Mouse (Mus musculus): ENCODE measurements around the gene Tnk1. TPM values are rescaled to one million over a fixed set of nuclear protein-coding genes. Genes with fewer than 3 reads are reported as not detected.
A peak's percentile ranks its signal among the peaks of the same experiment; 100 is the strongest.

The Tnk1 gene
- polyA plus RNA-seq, 1 experiment from 2014 or later, result 11.7 TPM

DNA sequence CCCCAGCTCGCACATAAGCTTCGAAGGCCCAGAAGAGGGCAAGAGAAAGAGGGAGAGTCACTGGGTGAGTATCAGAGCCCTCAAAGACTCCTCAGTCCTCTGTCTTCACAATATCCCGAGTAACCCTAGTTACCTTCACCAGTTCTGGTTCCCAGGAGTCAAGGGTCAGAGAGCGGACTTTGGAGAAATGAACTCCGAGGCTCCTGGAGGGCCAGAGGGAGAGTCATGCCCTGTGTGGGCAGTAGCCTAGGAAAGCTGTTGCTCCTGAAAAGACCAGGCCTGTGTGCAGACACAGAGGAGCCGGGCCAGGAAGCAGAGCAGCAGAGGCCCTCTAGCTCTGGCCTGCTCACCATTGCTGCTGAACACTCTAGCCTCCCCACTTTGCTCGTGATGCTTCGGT lies 26.1 kb upstream of the Tnk1 start:
- Histone ChIP-seq H3K36me3 (ENCODE audit: control insufficient read depth, insufficient read depth) (no peaks in the 10 kb centered on the region), H3K27me3 (replicated peaks; ENCODE audit: control insufficient read depth, insufficient read depth, low read length) (no peaks in the 10 kb centered on the region), H3K4me3 (ENCODE audit: low read depth, low read length) (no peak overlapping the region), H3K4me2 (replicated peaks; ENCODE audit: low read depth) (no peak overlapping the region), H3K9me3 (ENCODE audit: control insufficient read depth) (no peaks in the 10 kb centered on the region), H3K9ac (ENCODE audit: low read depth, low read length) (no peak overlapping the region), H3K27ac (ENCODE audit: low read depth, low read length) (no peak overlapping the region), H3K4me1 (replicated peaks; ENCODE audit: control insufficient read depth, insufficient read depth, low read length) (peaks cover 5% of the 10 kb centered on the region; the same call in 1 of the 2 replicates)
- no peak for ATAC-seq
- no peak for TF ChIP-seq CTCF (IDR thresholded peaks at IDR 0.05; ENCODE audit: low read depth)
- 76% methylated on average over 8 of the region's 8 CpGs for WGBS

DNA sequence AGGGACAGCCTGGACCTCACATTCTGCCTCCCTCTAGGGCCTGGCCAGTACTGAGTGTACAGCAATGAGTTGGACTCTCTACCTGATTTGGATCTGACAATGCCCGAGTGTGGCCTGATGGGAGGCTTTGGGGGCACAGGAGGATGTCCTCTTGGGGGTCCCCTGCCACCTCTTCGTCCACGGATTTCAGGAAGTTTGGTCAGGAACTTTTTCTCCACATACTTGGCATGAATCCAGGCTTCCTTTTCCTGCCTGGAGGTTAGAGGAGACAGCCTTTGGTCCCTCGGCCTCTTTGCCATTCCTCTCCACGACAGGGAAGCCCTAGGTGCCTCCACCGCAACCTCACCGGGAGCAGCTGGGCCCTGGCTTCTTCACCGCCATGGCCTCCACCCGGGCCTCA lies 25.7 kb upstream of the Tnk1 start:
- 56% methylated on average over 9 of the region's 9 CpGs for WGBS
- no peaks in the 10 kb centered on the region for H3K27me3 ChIP-seq (replicated peaks; ENCODE audit: control insufficient read depth, insufficient read depth, low read length)
- peaks cover 5% of the 10 kb centered on the region; the same call in 1 of the 2 replicates for H3K4me1 ChIP-seq (replicated peaks; ENCODE audit: control insufficient read depth, insufficient read depth, low read length)
- H3K4me3 ChIP-seq (ENCODE audit: low read depth, low read length), result no peak overlapping the region
- no peaks in the 10 kb centered on the region for H3K9me3 ChIP-seq (ENCODE audit: control insufficient read depth)
- H3K4me2 ChIP-seq (replicated peaks; ENCODE audit: low read depth), result no peak overlapping the region
- no peak for ATAC-seq
- no peaks in the 10 kb centered on the region for H3K36me3 ChIP-seq (ENCODE audit: control insufficient read depth, insufficient read depth)
- no peak overlapping the region for H3K9ac ChIP-seq (ENCODE audit: low read depth, low read length)
- no peak for TF ChIP-seq CTCF (IDR thresholded peaks at IDR 0.05; ENCODE audit: low read depth)
- no peak overlapping the region for H3K27ac ChIP-seq (ENCODE audit: low read depth, low read length)

DNA sequence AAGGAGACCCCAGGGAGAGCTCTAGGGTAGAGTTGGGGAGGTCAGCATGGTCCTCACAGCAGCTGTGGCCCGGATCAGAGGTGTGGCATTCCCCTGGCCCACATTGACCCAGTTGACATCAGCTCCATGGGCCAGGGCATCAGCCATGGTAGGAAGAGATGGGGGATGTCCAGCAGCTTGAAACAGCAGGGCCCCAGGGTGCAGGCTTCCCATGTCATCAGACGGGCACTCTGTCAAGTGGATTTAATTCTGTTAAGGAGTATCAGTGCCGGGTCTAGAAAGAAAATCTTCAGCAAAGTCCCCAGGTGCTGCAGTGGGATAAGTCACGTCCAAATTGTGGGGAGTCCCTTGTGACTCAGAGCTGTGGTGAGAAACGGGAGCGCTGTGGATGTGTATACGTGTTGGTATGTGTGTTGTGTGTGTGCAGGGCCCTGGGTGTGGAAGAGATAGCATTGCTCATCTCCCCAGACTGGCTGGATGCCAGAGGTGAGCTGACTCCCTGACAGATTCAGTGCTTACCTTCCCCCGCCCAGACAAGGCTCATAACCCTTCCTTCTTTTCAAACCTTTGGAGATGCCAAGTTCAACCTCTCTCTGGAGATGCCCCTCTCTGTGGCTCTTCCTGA lies 25.1 kb upstream of the Tnk1 start:
- Histone ChIP-seq H3K4me3 (ENCODE audit: low read depth, low read length) (no peak overlapping the region), H3K9ac (ENCODE audit: low read depth, low read length) (no peak overlapping the region), H3K4me2 (replicated peaks; ENCODE audit: low read depth) (no peak overlapping the region), H3K27me3 (replicated peaks; ENCODE audit: control insufficient read depth, insufficient read depth, low read length) (no peaks in the 10 kb centered on the region), H3K4me1 (replicated peaks; ENCODE audit: control insufficient read depth, insufficient read depth, low read length) (peaks cover 5% of the 10 kb centered on the region; the same call in 1 of the 2 replicates), H3K27ac (ENCODE audit: low read depth, low read length) (no peak overlapping the region), H3K9me3 (ENCODE audit: control insufficient read depth) (no peaks in the 10 kb centered on the region), H3K36me3 (ENCODE audit: control insufficient read depth, insufficient read depth) (no peaks in the 10 kb centered on the region)
- TF ChIP-seq CTCF (IDR thresholded peaks at IDR 0.05; ENCODE audit: low read depth), result no peak
- ATAC-seq, result no peak
- WGBS, result 80% methylated on average over 8 of the region's 8 CpGs

DNA sequence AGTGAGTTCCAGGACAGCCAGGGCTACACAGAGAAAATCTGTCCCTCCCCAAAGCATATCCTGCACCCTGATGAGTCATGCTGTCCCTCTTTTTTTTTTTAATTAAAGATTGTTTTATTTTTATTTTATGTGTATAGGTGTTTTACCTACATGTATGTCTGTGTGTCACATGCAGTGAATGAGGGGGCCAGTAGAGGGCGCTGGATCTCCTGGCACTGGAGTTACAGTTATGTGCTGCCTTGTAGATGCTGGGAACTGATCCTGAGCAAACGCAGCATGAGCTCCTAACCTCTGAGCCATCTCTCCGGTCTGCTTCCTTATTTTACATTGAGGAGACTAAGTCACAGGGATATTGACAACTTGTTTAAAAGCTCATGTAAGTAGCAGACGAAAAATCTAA lies 24.5 kb upstream of the Tnk1 start:
- 67% methylated on average over 4 of the region's 4 CpGs for WGBS
- TF ChIP-seq CTCF (IDR thresholded peaks at IDR 0.05; ENCODE audit: low read depth), result peak; percentile 63
- H3K9me3 ChIP-seq (ENCODE audit: control insufficient read depth), result no peaks in the 10 kb centered on the region
- no peak overlapping the region for H3K9ac ChIP-seq (ENCODE audit: low read depth, low read length)
- ATAC-seq, result no peak
- peaks cover 5% of the 10 kb centered on the region; the same call in 1 of the 2 replicates for H3K4me1 ChIP-seq (replicated peaks; ENCODE audit: control insufficient read depth, insufficient read depth, low read length)
- no peaks in the 10 kb centered on the region for H3K36me3 ChIP-seq (ENCODE audit: control insufficient read depth, insufficient read depth)
- H3K4me2 ChIP-seq (replicated peaks; ENCODE audit: low read depth), result no peak overlapping the region
- no peak overlapping the region for H3K27ac ChIP-seq (ENCODE audit: low read depth, low read length)
- H3K27me3 ChIP-seq (replicated peaks; ENCODE audit: control insufficient read depth, insufficient read depth, low read length), result no peaks in the 10 kb centered on the region
- no peak overlapping the region for H3K4me3 ChIP-seq (ENCODE audit: low read depth, low read length)

DNA sequence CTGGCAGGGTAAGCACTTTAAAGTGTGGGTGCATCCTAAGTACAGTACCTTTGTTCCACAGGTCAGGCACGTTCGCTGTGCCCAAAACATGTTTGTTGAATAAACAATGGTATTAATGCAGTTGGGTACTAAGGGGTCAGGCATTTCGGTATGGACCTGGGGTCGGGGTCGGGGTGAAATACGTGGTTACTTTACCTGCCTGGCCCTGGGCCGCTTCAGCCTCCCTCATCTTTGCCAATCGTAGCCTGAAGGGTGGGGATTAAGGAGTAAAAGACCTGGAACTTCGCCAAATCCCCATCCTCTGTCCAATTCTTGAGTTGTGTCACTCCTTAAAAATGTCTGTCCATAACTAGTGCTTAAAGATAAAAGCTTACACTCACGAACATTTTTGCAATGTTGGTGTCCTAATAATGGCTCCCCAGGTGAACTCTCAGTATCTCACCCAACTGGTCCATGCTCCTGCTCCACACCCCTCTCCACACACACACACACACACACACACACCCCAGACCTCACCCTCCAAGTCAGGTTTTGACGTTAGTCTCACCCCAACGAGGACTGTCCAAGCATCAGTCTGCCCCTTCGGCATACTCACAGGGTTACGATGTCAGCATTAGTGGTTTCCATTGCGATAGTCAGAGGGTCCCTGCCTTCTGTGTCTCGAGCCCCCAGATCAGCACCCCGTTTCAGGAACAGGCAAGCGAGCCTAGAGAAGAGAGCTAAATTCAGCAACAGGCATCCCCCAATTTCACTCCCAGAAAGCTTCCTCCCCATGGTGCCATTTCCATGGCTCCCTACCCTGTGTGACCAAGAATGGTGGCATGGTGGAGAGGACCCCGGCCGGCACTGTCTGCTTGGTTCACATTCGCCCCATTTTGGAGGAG lies 23.5 kb upstream of the Tnk1 start:
- Histone ChIP-seq H3K4me1 (replicated peaks; ENCODE audit: control insufficient read depth, insufficient read depth, low read length) (peaks cover 5% of the 10 kb centered on the region; the same call in 1 of the 2 replicates), H3K4me2 (replicated peaks; ENCODE audit: low read depth) (peak overlapping the region; percentile 87), H3K27me3 (replicated peaks; ENCODE audit: control insufficient read depth, insufficient read depth, low read length) (no peaks in the 10 kb centered on the region), H3K36me3 (ENCODE audit: control insufficient read depth, insufficient read depth) (no peaks in the 10 kb centered on the region), H3K4me3 (ENCODE audit: low read depth, low read length) (peak overlapping the region; percentile 62), H3K9ac (ENCODE audit: low read depth, low read length) (peak overlapping the region; percentile 51; the same call in 1 of the 2 replicates), H3K9me3 (ENCODE audit: control insufficient read depth) (no peaks in the 10 kb centered on the region), H3K27ac (ENCODE audit: low read depth, low read length) (0 out of 2 replicates have a peak overlapping the region, but pooled peaks have one; percentile 76)
- TF ChIP-seq CTCF (IDR thresholded peaks at IDR 0.05; ENCODE audit: low read depth), result no peak
- ATAC-seq, result no peak
- WGBS, result 56% methylated on average over 21 of the region's 21 CpGs

DNA sequence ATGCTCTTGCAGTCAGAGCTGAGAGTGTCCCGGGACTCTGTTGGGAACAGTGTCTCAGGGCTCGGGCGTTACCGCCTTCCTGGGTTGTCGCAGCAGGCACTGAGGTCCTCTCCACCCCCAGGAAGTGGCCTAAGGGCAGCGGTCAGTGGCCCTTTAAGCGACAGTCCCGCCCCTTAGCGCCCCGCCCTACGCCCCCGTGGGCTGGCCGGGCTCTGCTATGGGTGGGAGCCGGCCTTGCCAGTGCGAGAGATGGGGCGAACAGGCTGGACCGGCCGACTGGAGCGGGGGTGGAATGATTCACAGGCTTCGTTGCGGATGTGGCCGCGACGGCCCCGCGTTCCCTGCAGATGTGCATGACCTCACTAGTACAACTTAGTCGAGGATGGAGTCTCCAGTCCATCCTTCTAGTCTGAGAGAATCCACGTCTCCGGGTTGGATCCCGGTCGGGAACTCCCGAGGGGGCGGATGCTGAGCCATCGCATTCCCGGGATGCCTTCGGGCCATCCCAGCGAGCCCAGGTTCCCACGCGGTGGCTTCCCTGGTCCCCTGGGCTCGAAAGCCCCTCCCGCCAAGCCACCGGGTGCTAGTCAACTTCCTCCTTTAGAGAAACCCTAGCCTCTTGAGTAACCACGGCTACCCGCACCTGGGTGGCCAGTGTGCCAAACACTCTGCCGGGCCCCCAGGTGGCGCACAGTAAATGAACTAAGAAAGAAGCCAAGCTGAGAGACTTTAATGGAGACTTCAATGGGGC lies 22.5 kb upstream of the Tnk1 start, which contains the start of gene Kctd11:
Kctd11 (minus strand) TSS at position 554 of the 751 bp plus-strand sequence.
- TF ChIP-seq CTCF (IDR thresholded peaks at IDR 0.05; ENCODE audit: low read depth), result peak; percentile 63
- Histone ChIP-seq H3K27me3 (replicated peaks; ENCODE audit: control insufficient read depth, insufficient read depth, low read length) (no peaks in the 10 kb centered on the region), H3K4me1 (replicated peaks; ENCODE audit: control insufficient read depth, insufficient read depth, low read length) (peaks cover 5% of the 10 kb centered on the region; the same call in 1 of the 2 replicates), H3K4me2 (replicated peaks; ENCODE audit: low read depth) (peak within 1 kb of the TSS; percentile 87), H3K9ac (ENCODE audit: low read depth, low read length) (peak within 1 kb of the TSS; percentile 51), H3K4me3 (ENCODE audit: low read depth, low read length) (peak within 1 kb of the TSS; percentile 62), H3K9me3 (ENCODE audit: control insufficient read depth) (no peaks in the 10 kb centered on the region), H3K36me3 (ENCODE audit: control insufficient read depth, insufficient read depth) (no peaks in the 10 kb centered on the region), H3K27ac (ENCODE audit: low read depth, low read length) (peak within 1 kb of the TSS; percentile 76)
- under 1% methylated on average over 46 of the region's 46 CpGs for WGBS
- ATAC-seq, result peak; percentile 69
